Mouse (Mus musculus) B cell, adult 67 days (primary cell): ENCODE results near the gene Ttc9c. TPM values are rescaled to one million over a fixed set of nuclear protein-coding genes. Genes with fewer than 3 reads are reported as not detected.

ENCODE experiments used
- total RNA-seq, 2 experiments: library from RNA; stranded (reverse); gene quantifications; 4 replicates each; pipeline ENCODE4 v1.2.4; 2023

Gene Ttc9c
- total RNA-seq = 10 to 100 TPM; 33.8 to 36.0 TPM

DNA sequence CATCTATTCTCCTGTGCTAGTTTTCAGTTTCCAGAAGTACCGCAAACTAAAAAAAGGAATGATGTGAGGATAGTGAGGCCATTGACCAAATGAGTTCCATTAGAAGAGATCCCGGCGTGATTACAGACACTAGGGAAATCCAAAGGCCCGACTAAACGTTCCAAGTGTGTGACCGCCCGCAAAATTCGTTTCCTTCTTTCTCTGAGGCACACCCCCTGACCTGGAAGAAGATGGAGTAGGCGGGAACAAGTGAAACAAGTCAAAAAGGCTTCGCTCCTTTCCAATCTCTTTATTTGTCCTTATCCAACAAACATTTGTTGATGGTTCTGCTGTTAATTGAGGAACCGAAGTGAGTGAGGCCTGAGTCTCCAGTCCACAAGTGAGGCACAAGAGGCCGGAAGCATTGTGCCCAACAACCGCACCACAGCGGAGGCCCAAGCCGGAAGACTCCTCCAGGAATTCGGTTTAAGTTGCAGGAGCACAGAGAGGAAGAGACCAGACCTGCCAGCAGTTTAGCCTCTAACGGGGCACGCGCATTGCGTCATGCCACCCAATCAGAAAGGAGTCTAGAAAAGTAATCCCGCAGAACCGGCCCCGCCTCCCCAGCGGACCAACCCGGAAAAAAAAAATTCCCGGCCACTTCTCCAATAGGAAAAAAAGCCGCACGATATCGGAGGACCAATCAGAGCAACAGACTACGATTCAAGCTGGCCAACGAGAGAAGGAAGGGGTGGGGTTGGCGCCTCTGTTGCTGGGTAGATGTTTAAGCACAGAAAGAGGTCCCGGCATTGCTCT, at the start of gene Ttc9c:
Gene Ttc9c, minus strand, starts transcription at position 533 of the 795 bp plus-strand sequence.

DNA sequence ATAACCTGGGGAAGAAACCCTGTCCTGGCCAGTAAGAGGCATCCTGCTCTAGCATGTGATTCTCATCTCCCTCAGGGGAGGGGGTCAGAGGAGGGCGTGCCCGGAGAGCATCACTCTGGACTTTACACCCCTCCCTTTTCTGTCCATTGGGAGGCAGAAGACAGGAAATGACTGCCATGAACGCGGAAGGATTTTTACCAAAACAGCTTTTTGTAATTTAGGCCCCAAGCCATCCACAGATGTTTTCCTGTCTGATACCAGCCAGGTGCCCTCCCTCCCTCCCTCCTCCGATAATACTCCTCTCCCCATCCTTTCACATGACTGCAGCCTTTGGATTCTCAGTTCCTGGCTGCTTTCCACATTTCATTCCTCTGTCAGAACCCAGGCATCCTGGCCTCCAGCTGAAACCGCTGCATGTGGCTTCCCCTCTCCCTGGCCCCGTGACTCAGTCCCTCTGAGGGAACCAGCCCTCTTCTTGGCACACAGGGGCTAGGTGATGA, 31.3 kb upstream of the Ttc9c start, which contains the start of gene Lrrn4cl:
Gene Lrrn4cl, plus strand, starts transcription at position 367 of the 500 bp plus-strand sequence.

GRCm38 (mm10) chr19:8839103-8839907, 20.2 kb upstream of the Ttc9c start, which contains the start of gene Gng3:
Gng3 (minus strand) TSS chr19:8839194.

GRCm38 (mm10) chr19:8837251-8837791, 18.2 kb upstream of the Ttc9c start, which contains the start of gene Bscl2:
Bscl2 (plus strand) TSS chr19:8837467.

DNA sequence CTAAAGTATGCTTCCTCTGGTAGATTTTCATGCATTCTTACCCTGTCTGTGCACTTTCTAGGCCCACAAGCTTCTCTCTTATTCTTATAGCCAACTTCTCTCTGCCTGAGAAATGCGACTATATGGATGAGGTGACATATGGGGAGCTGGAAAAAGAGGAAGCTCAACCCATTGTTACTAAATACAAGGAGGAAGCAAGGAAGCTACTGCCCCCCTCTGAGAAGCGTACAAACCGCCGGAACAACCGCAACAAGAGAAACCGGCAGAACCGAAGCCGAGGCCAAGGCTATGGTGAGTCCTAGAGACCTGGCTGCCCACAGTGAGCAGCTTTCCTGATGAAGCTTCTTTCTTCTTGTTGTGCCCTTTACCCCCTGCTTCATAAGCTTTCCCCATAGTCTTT, 10.5 kb upstream of the Ttc9c start, which contains the start of gene AC129217.1:
Gene AC129217.1, plus strand, starts transcription at position 114 of the 400 bp plus-strand sequence.

DNA sequence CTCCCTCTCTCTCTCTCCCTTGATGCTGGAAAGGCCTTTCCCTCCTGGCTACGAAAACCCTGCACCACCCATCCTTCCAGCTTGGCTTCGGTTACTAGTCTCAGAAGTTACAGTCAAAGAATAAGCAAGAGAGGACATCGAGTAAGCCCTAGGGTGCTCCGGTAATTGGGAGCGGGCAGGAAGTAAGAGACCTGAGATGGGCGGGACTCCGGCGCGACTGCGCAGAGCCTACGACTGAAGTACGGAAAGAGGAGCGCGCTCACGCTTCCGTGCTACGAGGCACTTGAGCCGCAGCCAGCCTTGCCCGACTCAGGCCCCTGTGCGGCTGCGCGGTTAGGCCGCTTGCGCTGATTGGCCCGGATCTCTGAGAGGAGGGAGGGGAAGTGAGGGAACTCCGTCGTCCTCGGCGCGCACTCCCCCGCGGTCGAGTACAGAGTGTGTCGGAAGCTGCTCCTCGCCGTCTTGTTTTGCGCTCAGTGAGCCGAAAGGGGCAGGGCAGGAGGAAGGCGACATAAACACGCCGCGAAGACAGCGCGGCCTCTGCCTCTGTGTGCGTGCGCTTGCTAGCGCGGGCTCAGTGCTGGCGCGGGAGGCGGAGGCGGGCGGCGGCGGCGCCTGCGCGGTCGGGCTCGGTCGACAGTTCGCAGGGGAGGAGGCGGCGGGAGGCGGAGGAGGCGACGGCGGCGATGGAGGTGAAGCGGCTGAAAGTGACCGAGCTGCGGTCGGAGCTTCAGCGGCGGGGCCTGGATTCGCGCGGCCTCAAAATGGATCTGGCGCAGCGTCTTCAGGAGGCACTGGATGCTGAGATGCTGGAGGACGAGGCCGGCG, 677 bp upstream of the Ttc9c start, which contains the start of gene Hnrnpul2:
Gene Hnrnpul2, plus strand, starts transcription at position 415 of the 828 bp plus-strand sequence.

DNA sequence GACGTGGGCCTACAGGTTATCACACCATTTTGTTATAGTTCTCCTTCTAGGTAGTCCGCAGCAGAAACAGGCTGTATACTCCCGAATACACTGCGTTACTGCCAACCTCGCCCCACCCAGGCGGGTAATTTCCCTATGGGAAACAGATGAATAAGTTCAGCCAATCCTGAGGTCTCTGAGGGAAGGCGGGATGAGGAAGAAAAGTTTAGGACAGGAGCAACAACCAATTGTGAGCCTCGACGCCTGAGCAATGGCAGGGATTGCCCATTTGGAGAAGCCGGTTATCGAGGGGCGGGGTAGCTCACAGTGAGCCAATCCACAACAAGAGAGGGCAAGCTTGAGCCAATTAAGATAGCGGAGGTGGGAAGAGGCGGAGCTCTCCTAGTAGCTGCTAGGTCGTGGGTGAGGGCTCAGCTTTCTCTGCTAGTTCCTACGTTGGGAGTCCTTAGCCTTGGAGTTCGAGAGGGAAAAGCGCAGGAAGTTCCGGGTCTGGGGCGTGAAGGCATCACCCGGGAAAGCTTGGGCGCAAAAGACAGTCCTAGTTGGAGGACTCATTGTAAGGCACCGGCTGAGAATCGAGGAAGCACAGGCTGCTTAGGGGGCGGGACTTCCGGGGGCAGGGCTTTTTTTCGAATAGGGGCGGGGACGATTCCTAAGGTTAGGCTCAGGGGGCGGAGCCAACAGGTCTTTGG, 16.9 kb downstream of the Ttc9c start, which contains the start of gene Zbtb3:
Gene Zbtb3, plus strand, starts transcription at position 426 of the 692 bp plus-strand sequence.

GRCm38 (mm10) chr19:8798264-8798946, 20.7 kb downstream of the Ttc9c start, which contains the start of gene Polr2g:
Polr2g (minus strand) TSS chr19:8798577.

DNA sequence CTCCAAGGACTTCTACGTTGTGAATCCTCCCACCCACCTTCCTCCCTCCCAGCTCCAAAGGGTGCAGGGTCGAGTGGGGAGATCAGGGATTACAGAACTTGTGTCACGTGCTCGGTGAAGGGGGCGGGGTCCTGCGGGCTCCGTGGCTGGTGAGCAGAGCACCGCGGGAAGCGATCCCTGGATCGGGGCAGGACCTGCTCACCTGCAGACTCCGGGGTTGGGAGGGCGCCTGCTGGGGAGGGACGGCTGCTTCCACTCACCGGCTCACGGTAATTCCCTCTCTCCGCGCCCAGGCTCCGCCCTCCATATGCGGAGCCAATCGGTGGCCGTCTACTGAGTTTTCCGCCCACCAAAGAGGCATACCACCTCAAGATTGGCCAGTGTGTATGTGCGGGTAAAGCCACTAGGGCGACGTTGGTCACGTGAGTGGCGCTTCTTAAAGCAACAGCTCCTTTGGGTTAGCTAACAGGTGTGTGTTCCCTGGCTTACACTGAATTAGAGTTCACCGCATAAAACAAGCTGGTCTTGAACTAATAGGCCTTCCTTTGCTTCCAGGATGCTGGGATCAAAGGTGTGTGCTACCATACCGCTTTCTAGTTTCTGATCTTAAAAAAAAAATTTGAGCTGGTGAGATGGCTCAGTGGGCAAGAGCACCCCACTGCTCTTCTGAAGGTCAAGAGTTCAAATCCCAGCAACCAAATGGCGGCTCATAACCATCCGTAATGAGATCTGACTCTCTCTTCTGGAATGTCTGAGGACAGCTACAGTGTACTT, 32.9 kb downstream of the Ttc9c start, which contains the start of gene Taf6l:
Gene Taf6l, minus strand, starts transcription at position 410 of the 774 bp plus-strand sequence.

DNA sequence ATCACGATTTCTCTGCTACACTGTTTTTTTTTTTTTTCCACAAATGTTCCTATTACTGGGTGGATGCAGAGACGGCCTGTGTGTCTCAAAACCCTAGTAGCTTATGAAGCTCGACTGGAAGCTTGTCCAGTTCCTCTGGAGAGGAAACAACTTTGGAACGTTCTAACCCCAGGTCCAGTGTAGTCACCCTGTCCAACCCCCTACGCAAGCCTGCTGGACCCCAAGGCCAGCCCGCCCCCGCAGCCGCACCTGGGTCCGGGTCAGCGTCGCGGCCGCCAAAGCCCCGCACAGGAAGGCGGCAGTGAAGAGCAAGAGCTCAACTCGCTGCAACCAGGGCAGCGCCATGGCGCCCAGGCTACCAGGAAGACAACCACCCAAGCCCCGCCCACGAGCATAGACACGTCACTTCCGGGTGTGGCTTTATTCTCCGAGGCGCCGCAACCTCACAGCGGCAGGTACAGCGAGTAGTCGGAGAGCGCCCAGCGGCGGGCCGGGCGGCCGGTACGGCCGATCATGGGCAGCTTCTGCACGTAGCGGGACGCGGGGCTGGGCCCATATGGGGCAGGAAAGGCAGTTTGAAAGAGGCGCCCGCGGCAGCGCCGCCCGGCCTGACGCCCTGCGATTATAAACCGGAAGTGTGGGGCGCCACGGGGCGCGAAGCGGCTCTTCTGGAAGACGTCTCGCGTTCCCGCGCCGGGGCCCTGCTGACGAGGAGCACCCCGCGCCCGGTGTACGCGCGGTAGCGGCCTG, 44.9 kb downstream of the Ttc9c start, which contains the start of gene Tmem179b:
Gene Tmem179b, minus strand, starts transcription at position 382 of the 750 bp plus-strand sequence.

GRCm38 (mm10) chr19:8770567-8771270, 48.4 kb downstream of the Ttc9c start, which contains the start of gene Tmem223:
Tmem223 (plus strand) TSS chr19:8770996.

Other genes starting within 250 kb of the Ttc9c start
- gene Slc22a8, start 228.1 kb downstream of the Ttc9c start, total RNA-seq = not detected
- gene Slc22a6, start 201.3 kb downstream of the Ttc9c start, total RNA-seq = not detected
- gene Chrm1, start 155.5 kb downstream of the Ttc9c start, total RNA-seq = not detected
- gene Slc3a2, start 96.0 kb downstream of the Ttc9c start, total RNA-seq = 100 to 1,000 TPM; 180 to 183 TPM
- gene Wdr74, start 83.5 kb downstream of the Ttc9c start, total RNA-seq = 10 to 100 TPM; 76.8 to 87.1 TPM
- gene 1700092M07Rik, start 78.6 kb downstream of the Ttc9c start, total RNA-seq = 1 to 10 TPM; 2.0 to 8.3 TPM
- 100 to 1,000 TPM; 223 to 260 TPM for gene Stx5a, start 77.9 kb downstream of the Ttc9c start, total RNA-seq
- gene Nxf1, start 62.3 kb downstream of the Ttc9c start, total RNA-seq = 100 to 1,000 TPM; 409 to 456 TPM
- gene Tmem223, start 48.3 kb downstream of the Ttc9c start, total RNA-seq = 10 to 100 TPM; 30.9 to 34.0 TPM
- gene Tmem179b, start 44.9 kb downstream of the Ttc9c start, total RNA-seq = 10 to 100 TPM; 79.4 to 81.3 TPM
- gene Taf6l, start 32.9 kb downstream of the Ttc9c start, total RNA-seq = 10 to 100 TPM; 24.0 to 26.3 TPM
- 10 to 100 TPM; 65.9 to 76.1 TPM for gene Polr2g, start 20.8 kb downstream of the Ttc9c start, total RNA-seq
- gene Zbtb3, start 16.8 kb downstream of the Ttc9c start, total RNA-seq = 1 to 10 TPM; 2.3 to 4.3 TPM
- 100 to 1,000 TPM; 125 TPM for gene Hnrnpul2, start 677 bp upstream of the Ttc9c start, total RNA-seq
- 10 to 100 TPM in 1 of 2 experiments, 1 to 10 TPM in 1; 8.7 to 10.4 TPM for gene AC129217.1, start 10.4 kb upstream of the Ttc9c start, total RNA-seq
- gene Bscl2, start 18.1 kb upstream of the Ttc9c start, total RNA-seq = 10 to 100 TPM; 55.4 to 56.3 TPM
- gene Gng3, start 19.9 kb upstream of the Ttc9c start, total RNA-seq = under 1 TPM in 1 of 2 experiments, not detected in 1; 0.32 TPM
- gene Lrrn4cl, start 31.4 kb upstream of the Ttc9c start, total RNA-seq = 1 to 10 TPM; 1.1 TPM
- gene Ubxn1, start 52.2 kb upstream of the Ttc9c start, total RNA-seq = 100 to 1,000 TPM; 134 to 139 TPM
- 10 to 100 TPM; 21.7 to 24.6 TPM for gene Uqcc3, start 61.6 kb upstream of the Ttc9c start, total RNA-seq
- gene Lbhd1, start 64.4 kb upstream of the Ttc9c start, total RNA-seq = 10 to 100 TPM; 11.1 to 35.5 TPM
- not detected for gene Gm49403, start 64.6 kb upstream of the Ttc9c start, total RNA-seq
- gene 1810009A15Rik, start 69.5 kb upstream of the Ttc9c start, total RNA-seq = 10 to 100 TPM; 40.7 to 46.3 TPM
- gene Gm49416, start 69.6 kb upstream of the Ttc9c start, total RNA-seq = 1 to 10 TPM; 1.1 to 5.3 TPM
- gene Ints5, start 73.7 kb upstream of the Ttc9c start, total RNA-seq = 10 to 100 TPM; 24.6 to 25.0 TPM
- 100 to 1,000 TPM; 172 to 180 TPM for gene Ganab, start 78.7 kb upstream of the Ttc9c start, total RNA-seq
- 10 to 100 TPM; 76.7 to 80.8 TPM for gene B3gat3, start 101.0 kb upstream of the Ttc9c start, total RNA-seq
- 1 to 10 TPM; 3.3 to 5.6 TPM for gene Rom1, start 110.0 kb upstream of the Ttc9c start, total RNA-seq
- 100 to 1,000 TPM in 1 of 2 experiments, 10 to 100 TPM in 1; 97.3 to 108 TPM for gene Eml3, start 110.2 kb upstream of the Ttc9c start, total RNA-seq
- 100 to 1,000 TPM; 217 to 227 TPM for gene Mta2, start 122.5 kb upstream of the Ttc9c start, total RNA-seq
- 10 to 100 TPM; 41.2 to 44.8 TPM for gene Tut1, start 134.5 kb upstream of the Ttc9c start, total RNA-seq
- gene Eef1g, start 147.7 kb upstream of the Ttc9c start, total RNA-seq = 100 to 1,000 TPM; 517 to 551 TPM
- 100 to 1,000 TPM in 1 of 2 experiments, 10 to 100 TPM in 1; 94.3 to 151 TPM for gene Ahnak, start 170.0 kb upstream of the Ttc9c start, total RNA-seq